Mouse (Mus musculus) natural killer cell, adult 2 months (primary cell): ENCODE results near the gene Gm44965.

Experiments used
- DNase-seq, 2 experiments: peaks; one replicate each; pipeline ENCODE4 v3.0.0; 2022; ENCODE audit warnings: low spot score in 2 of 2

The Gm44965 gene

GRCm38 (mm10) chr6:48626464-48626863 is 32.7 kb downstream of the Gm44965 start, which contains the start of gene AI854703:
AI854703 (plus strand) TSS chr6:48626764.
- no peak for DNase-seq

GRCm38 (mm10) chr6:48626984-48627383 is 33.2 kb downstream of the Gm44965 start:
- DNase-seq = no peak

- no peak for DNase-seq
Measured at GRCm38 (mm10) chr6:48627511-48627924, 33.8 kb downstream of the Gm44965 start.

DNA sequence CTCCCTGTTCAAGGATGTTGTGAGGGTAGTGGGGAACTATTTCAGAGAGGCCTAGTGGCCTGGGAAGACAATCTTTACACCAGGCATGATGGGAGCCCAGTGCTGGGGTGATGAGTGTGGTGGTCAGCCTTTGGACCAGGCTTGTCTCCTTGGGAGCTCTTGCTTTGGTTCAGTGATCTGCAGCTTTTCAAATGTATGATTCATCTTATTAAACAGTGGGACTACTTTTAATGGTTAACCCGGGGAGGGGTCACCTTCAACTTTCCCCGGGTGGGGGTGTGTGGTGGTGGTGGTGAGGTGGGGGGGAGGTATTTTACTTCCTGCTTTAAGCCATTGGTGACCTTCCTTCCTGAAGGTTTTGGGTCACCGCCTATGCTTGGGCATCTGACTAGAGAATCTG is 34.6 kb downstream of the Gm44965 start:
- no peak for DNase-seq

DNA sequence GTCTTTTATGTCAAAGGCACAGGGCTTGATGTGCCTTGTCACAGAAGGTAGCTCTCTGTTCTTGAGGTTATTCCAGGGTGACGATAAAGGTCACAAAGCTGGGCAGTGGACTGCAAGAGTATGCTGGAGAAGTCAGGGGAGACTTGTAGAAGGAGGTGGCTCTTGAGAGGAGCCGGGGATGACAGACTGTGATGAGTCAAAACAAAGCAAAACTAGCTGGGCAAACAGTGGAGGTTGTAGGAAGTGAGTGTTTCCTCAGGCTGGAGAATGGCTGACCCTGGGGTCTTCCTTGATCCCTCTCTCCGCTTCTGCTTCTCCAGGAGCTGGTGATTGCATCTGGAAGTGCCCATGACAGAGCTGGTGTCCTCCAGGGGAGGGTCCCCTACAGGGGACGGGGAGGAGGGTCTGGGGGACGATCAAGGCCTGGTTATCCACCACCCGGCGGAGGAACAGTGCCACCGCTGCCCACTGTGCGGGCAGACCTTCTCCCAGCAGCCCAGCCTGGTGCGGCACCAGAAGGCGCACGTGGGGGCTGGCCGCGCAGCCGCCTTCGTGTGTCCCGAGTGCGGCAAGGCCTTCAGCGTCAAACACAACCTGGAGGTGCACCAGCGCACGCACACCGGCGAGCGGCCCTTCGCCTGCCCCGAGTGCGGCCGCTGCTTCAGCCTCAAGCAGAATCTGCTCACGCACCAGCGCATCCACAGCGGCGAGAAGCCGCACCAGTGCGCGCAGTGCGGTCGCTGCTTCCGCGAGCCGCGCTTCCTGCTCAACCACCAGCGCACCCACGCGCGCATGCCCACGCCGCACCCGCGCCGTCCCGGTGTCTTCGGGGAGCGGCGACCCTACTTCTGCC is 35.3 kb downstream of the Gm44965 start:
- DNase-seq = peak in 1 of 2 experiments; percentile 31

DNA sequence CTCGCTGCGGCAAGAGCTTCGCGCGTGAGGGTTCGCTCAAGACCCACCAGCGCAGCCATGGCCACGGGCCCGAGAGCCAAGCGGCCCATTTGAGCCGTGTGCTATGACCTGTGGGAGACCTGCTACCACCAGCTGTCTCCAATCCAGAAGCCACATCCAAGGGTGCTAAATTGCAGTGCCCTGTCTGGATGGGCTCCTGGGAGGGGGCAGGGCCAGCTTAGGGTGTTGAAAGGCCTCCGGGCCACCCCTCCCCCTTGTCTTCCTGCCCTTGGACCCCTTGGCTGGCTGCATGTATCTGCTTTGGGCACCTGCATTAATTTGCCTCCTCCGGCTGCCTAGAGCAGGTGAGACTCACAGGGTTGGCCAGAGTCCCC is 35.9 kb downstream of the Gm44965 start:
- no peak for DNase-seq

DNA sequence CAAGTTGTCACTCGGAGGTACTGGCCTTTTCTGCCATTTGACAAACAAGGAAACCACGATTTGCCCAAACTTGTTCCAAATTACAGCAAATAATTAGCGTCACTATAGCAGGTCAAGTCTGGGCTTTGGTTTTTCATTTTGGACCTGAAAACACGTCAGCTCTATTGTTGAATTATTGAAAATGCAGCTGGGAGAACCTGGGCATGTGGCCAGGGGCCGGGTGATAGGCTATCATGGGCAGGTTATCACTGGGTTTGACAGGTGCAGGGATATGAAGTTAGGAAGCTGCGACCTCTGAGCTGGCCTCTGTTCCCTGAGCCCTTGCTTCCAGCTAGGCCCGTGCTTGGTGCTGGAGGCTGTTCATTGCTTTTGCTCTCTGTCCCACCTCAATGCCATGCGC is 37.1 kb downstream of the Gm44965 start:
- no peak for DNase-seq

DNA sequence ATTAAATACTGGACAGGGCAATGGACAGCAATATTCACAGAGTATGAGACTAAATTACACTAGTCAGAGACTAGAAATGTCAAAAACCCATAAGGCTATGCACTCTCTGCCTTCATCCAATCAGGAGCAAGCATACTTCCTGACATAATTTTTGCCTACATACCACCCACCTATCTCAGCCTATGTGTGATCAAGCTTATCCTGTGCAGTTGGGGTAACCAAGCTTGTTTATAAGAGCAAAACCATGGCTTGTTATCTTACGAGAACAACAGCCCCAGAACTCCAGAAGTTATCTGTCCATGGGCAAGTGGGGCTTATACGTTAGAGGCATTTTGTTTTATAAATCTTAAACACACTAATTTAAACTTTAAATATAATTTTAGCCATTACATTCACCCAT is 41.4 kb downstream of the Gm44965 start:
- no peak for DNase-seq

- DNase-seq = no peak
Measured at GRCm38 (mm10) chr6:48636515-48636914, 42.8 kb downstream of the Gm44965 start.

- no peak for DNase-seq
Measured at GRCm38 (mm10) chr6:48637811-48638500, 44.2 kb downstream of the Gm44965 start.

- DNase-seq = no peak
Measured at GRCm38 (mm10) chr6:48638553-48638952, 44.8 kb downstream of the Gm44965 start.

GRCm38 (mm10) chr6:48641391-48641790 is 47.6 kb downstream of the Gm44965 start:
- DNase-seq = no peak

DNA sequence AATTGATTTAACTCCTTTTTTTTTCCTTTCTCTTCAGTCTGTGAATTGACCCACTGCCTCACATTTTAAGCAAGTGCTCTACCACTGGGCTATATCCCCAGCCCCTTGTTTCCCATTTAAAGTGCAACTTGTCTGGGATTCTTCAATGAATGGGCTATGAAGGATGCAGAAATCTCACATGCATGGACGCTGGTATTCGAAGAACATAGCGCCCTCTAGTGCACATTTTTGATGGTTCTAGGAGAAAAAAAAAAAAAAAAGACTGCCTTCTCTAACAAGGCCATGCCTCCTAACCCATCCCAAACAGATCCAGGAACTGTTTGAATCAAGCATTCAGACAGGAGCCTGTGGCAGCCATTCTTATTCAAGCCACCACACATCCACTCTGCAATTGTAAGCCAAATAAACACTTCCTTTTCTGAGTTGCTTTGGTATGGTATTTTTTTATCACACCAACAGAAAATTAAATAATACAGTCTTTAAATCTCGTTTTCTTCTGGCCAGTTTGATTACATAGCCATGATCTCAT is 49.1 kb downstream of the Gm44965 start:
- peak; percentile 39 for DNase-seq

- DNase-seq = peak; percentile 70 to 79
Measured at GRCm38 (mm10) chr6:48645660-48646308, 52.0 kb downstream of the Gm44965 start.

DNA sequence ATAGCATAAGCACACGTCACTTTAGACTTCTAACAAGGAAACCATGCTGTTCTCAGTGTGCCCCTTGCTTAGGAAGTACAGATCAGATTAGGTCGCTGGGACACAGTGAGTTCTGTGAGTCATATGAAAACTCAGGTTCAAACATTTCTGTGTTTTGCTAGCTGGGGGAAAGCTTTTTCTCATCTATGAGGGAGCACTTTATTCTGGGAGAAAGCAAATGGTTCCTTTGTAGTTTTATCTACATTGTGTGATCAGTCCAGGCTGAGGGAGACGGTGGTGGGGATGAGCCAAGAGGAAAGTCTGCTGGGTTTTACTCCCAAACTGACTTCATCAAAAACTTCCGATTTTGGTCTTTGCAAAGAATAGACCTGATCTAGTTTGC is 52.6 kb downstream of the Gm44965 start:
- no peak for DNase-seq

- DNase-seq = peak; percentile 82 to 88
Measured at GRCm38 (mm10) chr6:48646995-48647394, 53.3 kb downstream of the Gm44965 start, which contains the start of gene Gimap8. Gimap8 (plus strand) TSS chr6:48647234.

- no peak for DNase-seq
Measured at GRCm38 (mm10) chr6:48647611-48648010, 53.9 kb downstream of the Gm44965 start.

DNA sequence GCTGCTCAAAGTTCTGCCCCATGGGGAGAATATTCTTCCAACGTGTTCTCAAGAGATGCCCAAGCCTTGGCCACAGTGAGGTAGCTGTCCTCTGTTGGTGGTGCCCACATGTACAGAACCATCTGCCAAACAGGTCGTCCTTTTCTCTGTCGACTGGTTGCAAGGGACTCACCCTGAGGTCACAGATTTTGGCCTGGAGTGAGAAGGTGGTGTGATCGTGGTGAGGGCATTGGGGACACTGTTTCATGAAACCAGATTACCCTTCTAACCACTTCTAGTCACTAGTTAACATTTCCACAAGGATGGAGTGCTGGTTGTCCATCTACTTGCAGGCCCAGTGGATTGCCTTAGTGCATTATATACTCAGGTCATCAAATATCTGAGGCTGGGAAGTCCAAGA is 55.0 kb downstream of the Gm44965 start:
- DNase-seq = no peak

- DNase-seq = no peak
Measured at GRCm38 (mm10) chr6:48650041-48650440, 56.3 kb downstream of the Gm44965 start.

- no peak for DNase-seq
Measured at GRCm38 (mm10) chr6:48658721-48659120, 65.0 kb downstream of the Gm44965 start.

GRCm38 (mm10) chr6:48664750-48665149 is 71.0 kb downstream of the Gm44965 start:
- no peak for DNase-seq

DNA sequence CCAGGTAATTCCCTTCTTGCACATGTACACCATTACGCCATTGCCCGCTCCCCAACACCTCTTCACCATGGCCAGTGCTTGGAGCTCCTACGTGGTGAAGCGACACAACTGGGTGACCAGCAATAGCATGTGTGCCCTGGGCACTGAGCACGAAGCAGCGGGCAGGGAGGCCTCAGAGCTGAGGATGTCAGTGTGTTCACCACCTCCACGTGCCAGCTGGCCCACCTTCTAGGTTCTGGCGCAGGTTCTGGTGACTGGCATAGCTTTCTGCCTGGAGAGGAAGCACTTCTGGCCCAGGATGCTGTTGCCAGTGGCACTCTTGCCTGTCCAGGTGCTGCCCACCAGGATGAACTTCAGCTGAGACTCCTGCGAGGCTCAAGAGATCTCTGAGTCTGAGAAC is 71.7 kb downstream of the Gm44965 start:
- DNase-seq = no peak
